Mouse (Mus musculus) neutrophil, adult 5-6 weeks (primary cell): ENCODE measurements around the gene Fbxo9. TPM values are rescaled to one million over a fixed set of nuclear protein-coding genes. Genes with fewer than 3 reads are reported as not detected.
"Not testable (repeated sequence)": the region's sequence is repeated elsewhere in the genome, so short reads cannot be mapped to it uniquely, and the experiment has no call there.

ENCODE experiments used
- ATAC-seq: fragments of 151-379, 151-347 bp; 2 replicates; pipeline ENCODE4 v1.8.0; 2017; ENCODE audit warnings: mild to moderate bottlenecking, moderate TSS enrichment; ENCODE audit not compliant: insufficient number of reproducible peaks, poor library complexity, low FRiP score, severe bottlenecking; ENCODE audit errors: extremely low read depth
- total RNA-seq: library from RNA; stranded (forward); fragments of 200-1000 nt; gene quantifications from 2 replicates; pipeline ENCODE4 v1.2.3, GENCODE M21; 2017

The Fbxo9 gene
- 72.2 and 80.3 TPM in 2 replicates for total RNA-seq

DNA sequence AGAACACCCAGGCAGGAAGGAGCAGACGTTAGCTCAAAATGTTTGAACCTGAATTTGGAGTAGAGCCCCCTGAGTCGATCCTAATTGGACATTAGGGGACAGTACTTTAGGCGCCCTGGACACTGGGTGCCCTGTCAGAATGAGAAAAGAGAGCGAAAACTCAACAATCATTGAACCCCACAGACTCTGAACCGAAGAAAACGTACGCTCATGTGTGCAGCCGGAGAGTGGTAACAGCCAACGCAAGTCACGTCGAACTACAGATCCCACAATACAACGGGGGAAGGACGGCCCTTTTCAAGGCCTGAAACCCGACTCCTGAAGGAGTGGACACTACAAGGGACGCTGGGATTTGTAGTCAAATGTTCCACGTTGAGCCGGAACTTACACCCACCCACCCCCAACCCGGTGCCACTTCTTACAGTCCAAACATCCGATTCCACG, at the start of gene Fbxo9, which contains the start of gene Ick:
Gene Fbxo9, minus strand, starts transcription at position 270 of the 444 bp plus-strand sequence.
Gene Ick, plus strand, starts transcription at position 397 of the 444 bp plus-strand sequence.
- ATAC-seq, result peak; percentile 90

DNA sequence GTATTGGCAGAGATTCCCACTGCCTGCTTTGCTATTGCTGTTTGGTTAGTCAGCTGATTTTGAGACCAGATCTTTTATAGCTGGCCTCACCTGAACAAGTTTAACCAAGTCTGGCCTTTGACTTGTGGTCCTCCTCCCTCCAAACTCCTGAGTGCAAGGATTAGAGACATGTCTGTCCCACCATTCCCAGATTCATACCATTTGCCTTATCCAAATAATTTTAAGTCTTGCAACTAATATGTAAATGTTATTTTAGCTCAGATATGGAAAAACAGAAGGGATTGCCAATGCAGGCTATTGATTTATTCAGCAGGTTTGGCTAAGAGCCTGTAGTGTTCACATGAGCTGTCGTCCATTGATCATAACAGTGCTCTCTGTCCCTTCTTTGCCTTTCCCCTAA, 48.4 kb upstream of the Fbxo9 start:
- ATAC-seq, result no peak

DNA sequence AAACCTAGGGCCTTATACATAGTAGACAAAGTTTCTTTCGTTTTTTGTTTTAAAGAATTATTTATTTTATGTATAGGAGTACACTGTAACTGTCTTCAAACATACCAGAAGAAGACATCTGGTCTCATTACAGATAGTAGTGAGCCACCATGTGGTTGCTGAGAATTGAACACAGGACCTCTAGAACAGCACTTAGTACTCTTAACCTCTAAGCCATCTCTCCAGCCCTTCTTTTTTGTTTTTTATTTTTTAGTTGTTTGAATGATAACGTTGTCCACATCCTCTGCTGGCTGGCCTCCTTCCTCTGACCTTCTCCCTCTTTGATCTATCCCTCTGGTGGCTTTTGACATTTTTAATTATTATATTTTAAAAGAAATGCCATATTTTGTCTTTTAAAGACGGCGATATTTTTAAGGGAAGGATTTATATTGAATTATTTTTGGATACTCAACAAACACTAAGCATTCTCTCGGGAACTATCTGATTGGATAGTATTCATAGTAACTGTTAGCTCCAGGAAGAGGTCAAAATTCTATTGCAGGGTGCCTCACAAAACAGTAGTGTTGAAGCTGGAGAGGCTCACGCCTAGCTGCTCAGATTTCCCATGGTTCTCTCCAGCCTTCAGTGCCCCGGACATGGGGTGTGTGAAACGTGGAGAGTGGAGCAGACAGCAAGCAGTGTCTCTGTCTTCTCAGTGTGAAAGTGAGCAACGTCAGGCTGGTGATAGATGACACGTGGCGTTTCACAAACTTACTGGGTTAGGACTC, 45.5 kb upstream of the Fbxo9 start:
- ATAC-seq, result no peak

DNA sequence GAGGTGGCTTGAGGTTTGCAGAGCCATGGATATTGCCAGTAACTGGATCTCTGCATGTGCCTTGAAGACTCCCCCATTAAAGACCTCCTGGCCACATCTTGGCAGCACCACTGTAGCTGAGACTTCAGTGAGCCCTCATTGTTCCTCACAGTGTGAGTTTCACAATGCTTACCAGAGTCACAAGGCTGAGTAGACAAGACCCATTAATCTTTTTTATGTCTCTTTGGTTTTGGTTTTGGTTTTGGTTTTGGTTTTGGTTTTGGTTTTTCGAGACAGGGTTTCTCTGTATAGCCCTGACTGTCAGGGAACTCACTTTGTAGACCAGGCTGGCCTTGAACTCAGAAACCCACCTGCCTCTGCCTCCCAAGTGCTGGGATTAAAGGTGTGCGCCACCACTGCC, 40.9 kb upstream of the Fbxo9 start:
- ATAC-seq, result not testable (repeated sequence)

DNA sequence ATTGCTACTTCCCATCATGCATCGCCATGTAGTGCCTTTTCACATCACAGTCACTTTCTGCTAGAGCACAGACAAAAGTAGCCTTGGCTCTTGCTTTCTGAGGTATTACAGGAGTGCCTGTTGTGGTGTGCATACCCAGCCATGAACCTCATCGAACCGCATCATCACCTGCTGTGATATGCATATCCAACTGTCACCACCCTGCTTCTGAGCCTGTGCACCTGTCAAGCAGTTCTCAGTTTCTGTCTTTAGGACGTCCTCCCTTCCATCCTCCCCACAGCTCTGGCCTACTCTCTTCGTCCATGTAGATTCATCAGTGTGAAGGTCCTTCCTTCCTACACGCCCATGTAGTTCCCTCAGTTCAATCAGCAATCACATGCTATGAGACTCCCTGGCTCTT, 39.3 kb upstream of the Fbxo9 start:
- no peak for ATAC-seq

DNA sequence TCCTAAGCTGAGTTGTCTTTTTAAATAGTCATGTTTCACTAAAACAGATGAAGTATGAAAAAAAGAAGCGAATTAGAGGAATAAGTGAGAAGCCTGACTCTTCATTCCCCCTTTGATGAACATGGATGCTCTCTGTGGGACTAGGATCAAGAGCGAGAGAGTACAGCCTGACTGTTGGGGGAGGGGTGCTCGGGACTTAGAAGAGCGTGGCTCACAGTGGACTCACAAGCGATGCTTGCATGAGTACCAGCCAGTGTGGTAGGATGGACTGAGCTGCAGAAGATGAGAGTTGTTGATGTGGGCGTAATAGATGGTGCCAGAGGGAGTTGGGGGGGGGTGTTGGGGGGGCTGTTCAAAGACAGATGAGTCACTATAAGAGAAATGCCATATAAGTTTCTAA, 37.8 kb upstream of the Fbxo9 start:
- no peak for ATAC-seq

DNA sequence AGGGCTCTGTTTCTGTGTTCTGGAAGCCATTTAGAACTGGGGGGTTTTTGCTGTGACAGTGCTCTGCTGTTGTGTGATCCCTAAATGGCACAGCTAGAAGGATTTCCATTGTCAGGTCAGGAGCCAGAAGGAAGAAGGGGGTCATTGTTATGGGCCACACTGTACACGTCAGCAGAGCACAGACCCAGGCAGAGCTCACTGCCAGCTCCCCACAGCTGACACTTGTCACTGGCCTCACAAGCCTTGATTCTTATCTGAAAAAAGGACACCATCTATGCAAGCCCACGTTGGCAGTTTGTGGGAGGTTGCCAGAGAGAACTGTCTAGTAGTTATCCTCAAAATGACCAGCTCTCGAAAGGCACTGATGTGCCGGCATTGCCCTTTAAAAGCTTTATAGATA, 37.2 kb upstream of the Fbxo9 start:
- no peak for ATAC-seq

DNA sequence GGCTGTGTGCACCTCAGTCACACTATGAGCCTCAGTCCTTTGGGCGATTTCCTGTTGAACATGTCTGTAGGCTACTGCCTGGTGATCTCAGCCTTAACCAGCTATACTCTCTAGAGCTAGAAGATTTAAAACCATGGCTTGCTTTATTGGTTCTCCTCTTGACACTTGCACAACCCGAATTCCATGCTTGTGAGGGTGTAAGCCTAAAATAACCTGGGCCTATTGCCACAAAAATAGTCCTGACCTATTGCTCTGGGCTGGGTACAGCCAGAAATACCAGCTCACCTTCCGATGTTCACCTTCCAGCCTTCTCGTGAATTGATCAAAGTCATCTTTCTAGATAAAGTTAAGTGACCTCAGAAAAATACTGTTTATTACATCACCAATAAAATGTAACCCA, 30.6 kb upstream of the Fbxo9 start:
- ATAC-seq, result no peak

DNA sequence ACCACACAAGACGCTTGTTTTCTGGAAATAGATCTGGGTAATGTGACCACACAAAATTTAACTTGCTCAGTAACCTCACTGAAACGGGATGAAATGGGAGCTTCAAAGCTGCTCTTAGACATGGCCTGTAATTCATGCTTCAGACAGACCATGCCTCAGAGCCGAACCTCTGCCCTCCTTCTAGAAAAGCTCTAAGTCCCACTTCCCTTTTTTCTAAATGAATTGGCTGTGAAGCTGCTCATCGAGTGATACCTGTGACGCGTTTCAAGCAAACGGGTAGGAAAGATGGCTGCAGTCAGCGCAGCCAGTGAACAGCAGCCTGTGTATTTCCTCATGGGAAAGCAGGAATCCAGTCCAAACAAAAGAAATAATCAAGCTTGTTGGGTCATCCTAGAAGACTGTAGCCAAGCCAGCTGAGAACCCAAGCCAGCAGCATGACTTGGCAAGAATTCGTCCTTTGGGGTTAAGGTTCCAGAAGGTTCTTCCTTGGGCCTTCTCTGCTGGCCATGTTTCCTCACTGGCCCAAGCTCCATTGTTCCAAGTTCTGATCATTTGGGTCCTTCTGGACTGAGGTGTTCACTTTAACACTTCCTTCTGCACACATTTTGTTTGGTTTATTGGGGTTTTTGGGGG, 29.3 kb upstream of the Fbxo9 start:
- ATAC-seq, result no peak

DNA sequence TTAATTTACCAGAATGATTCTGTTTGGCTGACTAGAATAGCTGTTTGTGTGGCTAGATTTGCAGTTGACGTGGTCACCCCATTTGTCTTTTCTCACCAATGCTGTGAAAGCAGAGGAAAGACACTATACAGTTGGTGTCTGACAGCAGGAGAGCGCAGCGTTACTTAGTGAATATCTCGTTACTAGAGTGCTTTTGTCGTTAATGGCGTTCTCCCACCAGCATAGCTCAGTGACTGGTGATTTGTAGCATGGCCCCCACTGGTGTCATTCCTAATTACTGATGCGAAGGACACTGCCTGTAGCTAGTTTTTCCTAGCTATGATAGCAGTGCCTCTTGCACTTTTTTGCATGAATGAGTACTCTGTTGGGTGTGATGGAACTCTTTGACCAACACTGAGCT, 26.8 kb upstream of the Fbxo9 start:
- ATAC-seq, result no peak

DNA sequence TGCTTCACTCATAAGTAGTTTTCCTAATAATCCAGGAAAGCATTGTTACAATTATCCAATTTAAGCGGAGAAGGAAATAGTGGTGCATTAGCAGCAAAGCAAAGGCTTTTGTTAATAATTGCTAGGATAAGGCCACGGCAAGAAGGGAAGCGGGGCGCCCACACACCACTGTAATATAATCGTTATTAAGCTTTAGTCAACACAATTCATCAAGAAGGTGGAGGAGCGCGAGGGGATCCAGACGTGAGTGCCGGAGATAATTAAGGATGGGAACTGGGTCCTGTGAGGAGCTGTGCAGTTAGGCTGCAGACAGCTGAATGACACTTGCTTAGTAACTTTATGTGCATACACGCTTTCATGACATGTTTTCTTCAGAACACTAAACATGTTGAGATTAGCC, 17.8 kb upstream of the Fbxo9 start:
- no peak for ATAC-seq

DNA sequence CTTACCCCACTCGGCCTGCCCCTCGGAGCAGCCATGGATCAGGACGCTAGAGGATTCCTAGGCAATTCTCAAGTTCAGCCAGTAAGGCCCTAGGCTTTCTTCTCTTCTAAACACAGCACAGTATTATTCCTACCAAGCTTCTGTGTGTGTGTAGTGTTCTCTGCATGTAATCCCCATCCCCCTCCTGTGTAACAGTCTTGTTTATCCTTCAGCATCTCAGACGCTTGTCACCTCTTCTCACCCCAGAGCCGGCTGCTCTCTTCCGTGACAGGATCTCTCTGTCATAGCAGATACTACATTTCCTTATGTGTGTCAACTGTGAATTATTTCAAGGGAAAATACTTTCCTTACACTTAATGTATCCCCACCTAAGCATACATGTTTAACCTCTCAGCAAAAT, 17.1 kb upstream of the Fbxo9 start:
- ATAC-seq, result no peak

DNA sequence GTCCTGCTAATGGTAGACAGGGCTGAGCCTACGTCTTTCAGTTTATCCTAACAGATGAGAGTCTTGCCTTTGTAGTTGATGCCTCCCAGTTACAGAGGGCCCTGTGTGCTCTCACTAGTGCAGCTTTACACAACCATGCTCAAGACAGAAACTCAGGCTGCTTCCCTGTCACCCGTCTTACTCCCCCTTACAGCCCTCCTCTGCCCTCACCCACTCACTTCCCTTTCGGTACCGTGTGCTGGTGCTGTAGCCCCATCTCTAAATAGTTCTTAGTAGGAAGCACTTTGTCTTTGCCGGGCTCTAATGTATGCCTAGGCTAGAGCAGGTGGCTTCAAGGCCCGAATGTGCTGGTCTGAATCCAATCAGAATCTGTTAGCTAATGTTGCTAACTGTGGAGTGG, 15.4 kb upstream of the Fbxo9 start:
- ATAC-seq, result no peak

DNA sequence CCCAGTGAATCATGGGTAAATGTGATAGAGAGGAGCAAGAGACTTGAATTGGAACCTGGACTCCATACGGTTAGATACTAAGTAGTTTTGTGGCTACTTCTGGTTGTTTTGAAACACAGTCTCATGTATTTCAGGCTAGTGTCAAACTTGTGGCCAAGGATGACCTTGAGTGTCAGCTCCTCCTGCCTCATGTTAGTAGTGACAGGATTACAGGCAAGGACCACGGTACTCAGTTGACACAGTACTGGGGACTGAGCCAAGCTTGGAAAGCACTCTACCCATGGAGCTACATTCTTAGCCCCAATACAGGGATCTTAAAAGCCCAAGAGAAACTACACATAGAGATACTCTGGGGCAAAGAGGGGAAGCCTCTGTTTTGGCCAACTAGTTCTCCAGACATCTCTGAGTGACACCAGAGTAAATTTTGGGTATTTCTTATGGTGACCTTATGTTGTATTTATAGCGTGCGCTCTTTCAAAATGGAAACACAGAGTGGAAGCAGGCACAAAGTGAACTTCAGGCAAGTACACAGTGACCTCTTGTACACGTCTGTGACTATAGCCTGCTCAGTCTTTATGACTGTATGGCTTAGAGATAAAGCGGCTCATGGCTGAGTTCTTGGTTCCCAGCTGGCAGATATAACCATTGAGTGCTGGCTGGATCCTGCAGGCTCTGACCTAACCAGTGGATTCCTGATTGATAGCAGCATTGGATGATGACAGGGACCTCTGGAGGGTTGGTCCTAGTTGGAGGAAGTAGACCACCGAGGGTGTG, 14.3 kb upstream of the Fbxo9 start:
- no peak for ATAC-seq

DNA sequence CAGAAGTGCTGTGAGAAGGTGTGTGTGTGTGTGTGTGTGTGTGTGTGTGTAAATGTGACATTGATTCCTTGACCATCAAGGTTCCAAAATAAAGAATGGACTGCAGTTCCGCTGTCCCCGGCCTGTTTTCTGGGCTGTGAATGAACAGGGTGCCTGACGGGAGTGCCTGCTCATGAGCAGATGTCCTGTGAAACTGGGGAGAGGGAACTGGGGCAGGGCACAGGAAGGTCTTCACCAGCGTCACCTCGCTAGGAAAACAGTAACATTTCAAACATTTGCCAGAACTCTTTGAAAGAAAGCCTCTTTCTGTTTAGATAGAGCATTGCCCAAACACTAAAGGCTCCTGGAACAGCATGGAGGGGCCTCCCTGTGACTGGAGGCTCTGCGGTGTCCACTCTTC, 13.1 kb upstream of the Fbxo9 start:
- no peak for ATAC-seq

DNA sequence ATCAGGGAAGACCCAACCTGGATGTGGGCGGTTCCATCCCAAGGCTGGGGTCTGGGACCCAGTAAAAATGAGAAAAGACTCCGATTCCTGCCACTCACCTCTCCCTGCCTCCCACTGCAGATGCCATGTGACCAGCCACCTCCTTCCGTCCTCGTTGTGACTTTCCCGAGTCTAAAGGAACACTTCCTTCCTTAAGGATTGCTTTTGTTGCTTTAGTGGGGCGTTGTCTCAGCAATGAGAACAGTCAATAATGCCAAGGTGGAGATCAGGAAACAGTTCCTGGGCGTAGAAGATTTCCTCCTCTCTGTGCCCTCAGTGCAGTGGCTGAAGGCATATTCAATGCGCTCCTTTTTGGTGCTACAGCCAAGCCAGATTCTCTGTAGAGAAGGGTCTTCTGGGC, 12.5 kb upstream of the Fbxo9 start:
- no peak for ATAC-seq

DNA sequence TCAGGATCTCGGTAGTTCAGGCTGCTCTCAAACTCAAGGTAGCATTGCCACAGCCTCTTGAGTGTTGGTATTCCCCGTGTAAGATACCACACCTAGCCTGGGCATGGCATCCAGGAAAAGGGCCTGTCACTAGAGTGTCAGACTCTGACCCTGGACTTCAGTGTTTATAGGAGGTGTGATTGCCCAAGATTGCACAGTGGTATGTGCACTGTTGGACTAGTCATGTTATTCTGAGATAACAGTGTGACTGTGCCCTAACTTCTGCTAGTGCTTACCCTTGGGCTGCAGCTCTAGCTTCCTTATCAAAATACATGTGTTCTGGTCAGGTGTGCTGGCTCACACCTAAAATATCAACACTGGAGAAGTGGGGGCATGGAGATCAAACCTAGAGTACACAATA, 8.8 kb upstream of the Fbxo9 start:
- ATAC-seq, result no peak

DNA sequence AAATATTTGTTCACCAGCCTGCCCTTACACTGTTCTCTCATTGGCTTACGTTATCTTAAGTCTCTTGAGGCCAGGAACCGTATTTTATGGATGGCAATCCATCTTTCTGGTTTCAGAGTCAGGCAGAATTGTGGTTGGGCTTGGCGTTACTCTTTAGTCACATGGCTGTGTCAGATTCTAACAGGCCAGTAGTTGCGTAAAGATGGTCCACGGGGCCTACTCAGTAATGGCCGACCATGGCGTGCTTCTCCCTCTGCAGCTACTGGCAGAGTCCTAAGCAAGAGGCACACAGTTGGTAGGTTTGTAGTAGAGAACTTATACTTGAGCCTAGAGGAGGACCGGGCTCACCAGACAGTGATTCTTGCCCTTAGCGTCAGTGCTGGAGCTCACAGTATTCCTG, 6.9 kb upstream of the Fbxo9 start:
- no peak for ATAC-seq

DNA sequence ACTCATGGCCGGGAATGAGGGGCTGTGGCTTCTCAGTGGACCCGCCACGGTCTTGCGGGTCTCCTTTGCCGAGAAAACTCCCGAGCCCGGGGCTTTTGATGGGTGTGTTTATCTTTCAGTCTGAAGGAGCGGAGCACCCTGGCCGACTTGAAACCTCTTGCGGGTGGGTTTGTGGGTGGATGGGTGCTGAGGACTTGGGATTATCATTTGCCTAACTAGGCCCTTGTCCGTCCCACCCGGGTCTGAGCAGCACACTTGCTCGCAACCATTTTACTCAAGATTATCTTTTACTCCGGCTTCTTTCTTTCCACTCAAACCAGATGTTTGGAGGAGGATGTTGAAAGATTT, 4.6 kb upstream of the Fbxo9 start:
- ATAC-seq, result no peak
